Mouse (Mus musculus): ENCODE measurements at regions not wholly inside any gene's neighbourhood (a gene's known extent, or its start where the extent isn't known, plus 50 kb on each side); places are given as distances from the start of the nearest gene placed in this dataset.

- TF ChIP-seq CTCF (IDR thresholded peaks at IDR 0.05; ENCODE audit: control insufficient read depth, insufficient read depth, low read length) (no peak), POLR2A (IDR thresholded peaks at IDR 0.05; ENCODE audit: borderline replicate concordance, control insufficient read depth, low read depth, low read length) (no peak)
These were observed 129.2 kb upstream of the Gm34302 start for GRCm38 (mm10) chr3:63612767-63613363.

Measured in bone marrow, adult 2 months (tissue).